Mouse (Mus musculus) lung, postnatal 10 days (tissue): ENCODE data around the gene E2f7.
A peak's percentile ranks its signal among the peaks of the same experiment; 100 is the strongest.

ENCODE experiments used
- DNase-seq: peaks from one replicate; pipeline ENCODE4 v3.0.0; 2021

Gene E2f7

DNA sequence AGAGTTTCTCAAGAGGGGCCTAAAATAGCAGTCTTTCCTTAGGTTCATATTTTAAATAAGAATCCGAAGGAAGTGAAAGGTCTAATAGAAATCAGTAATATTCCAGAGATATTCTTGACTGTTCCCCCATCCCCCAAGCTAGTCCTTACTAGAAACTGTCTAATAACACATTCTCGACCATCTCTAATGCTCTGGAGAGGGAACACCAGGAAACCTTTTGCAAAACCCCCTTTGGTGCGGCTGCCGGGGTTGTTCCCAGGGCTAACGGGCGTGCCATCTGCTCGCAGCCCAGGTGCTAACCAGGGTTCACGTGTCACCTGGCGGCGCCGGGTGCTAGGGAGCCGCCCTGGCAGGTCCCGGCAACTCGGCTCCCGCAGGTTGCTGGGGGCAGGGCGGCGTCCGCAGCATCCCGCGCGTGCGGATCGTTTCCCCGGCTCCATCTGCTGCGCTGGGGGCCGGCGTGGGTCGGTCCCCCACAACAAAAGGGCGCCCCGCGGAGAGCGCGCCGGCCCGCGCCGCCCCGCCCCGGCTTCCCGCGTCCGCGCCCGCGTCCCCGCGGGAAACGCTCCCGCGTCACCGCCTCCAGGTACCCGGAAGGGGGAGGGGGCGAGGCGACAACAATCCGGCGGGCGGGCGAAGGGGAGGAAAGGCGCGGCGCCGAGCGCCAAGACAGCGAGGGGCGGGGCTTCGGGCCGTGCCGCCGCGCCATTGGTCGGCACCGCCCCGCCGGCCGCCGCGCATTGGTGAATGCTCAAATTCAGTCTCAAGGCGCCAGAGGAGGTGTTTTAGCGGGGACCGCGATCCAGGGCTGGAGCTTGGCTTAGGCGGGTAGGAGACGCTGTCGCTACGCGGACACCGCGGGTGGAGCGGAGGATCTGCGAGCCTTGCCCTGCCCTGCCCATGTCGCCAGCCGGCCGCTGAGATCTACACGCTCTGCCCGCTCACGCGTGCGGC lies at the start of gene E2f7:
E2f7 (plus strand) TSS at position 754 of the 954 bp plus-strand sequence.
- peak; percentile 91 for DNase-seq

DNA sequence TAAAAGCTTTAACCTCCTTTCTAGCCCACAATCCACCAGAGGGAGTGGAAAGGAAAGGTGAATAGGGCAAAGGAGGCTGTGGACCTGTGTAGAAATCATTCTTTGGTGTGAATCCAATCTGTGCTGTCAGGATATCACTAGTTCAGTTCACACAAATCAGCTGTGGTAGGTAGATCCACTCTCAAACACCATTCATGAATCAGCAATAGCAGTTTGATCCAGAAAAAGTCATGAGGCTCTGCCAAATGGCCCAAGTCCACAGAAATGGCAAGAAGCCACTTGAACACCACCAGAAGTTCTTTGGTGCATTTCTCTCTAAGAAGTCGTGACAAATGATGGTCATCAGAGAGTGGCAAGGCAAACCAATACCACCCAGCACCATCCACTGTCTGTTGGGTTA lies 44.0 kb upstream of the E2f7 start:
- DNase-seq = no peak

DNA sequence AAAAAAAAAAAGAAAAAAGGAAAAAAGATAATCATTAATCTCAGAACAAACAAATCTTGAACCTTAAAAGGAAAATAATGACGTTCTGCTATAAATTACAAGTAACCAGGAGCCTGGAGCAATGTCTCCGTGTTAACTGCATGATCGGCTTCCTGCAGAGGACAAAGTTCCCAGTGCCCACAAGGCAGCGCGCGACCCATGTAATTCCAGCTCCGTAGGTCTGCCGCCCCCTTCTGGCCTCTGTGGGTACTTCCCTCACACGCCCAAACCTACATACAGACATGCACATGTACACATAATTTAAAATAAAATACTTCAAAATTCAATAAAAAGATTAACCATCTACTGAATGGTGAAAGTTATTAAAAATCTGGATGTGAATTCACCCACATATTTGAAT lies 39.6 kb upstream of the E2f7 start:
- DNase-seq = no peak

- DNase-seq = no peak
These were observed 37.7 kb upstream of the E2f7 start for GRCm38 (mm10) chr10:110707390-110708113.

- no peak for DNase-seq
These were observed 28.4 kb upstream of the E2f7 start for GRCm38 (mm10) chr10:110716887-110717286.

DNA sequence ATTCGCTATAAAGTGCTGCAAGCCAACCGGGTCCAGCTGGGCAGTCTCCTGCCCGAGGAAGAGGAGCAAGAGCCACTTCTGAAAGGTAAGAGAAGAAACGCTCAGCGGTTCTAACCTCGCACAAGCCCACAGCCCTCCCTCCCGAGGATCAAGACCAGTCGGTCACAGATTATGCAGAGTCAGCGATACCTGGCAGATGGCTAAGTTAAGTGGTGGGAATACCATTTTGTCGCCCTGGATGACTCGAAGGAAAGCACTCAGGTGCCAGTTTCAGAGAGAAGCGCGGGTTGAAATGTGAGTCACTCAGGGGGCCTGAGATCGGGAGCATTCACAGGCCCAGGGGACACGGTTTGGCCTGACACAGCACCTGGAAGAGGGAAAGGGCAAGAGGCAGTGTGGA lies 18.8 kb upstream of the E2f7 start:
- no peak for DNase-seq

DNA sequence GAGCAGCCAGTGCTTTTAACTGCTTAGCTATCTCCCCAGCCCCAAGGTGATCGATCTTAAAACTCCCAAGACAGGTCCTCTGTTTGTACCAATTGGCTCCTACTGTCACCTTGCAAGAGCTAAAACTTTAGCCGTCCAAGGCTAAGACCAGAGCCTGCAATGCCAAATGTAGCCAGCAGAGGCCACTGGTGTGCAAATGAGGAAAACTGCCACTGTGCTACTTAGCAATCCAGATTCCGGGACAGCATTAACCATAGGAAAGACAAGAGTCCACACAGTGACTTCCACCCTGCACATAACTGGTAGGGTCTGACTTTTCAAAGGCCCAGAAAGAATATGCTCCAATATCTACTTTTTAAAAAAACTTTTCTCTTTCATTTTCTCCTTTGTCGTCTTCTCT lies 17.4 kb upstream of the E2f7 start:
- peak; percentile 56 for DNase-seq

GRCm38 (mm10) chr10:110733343-110733742 lies 11.9 kb upstream of the E2f7 start:
- peak; percentile 79 for DNase-seq

DNA sequence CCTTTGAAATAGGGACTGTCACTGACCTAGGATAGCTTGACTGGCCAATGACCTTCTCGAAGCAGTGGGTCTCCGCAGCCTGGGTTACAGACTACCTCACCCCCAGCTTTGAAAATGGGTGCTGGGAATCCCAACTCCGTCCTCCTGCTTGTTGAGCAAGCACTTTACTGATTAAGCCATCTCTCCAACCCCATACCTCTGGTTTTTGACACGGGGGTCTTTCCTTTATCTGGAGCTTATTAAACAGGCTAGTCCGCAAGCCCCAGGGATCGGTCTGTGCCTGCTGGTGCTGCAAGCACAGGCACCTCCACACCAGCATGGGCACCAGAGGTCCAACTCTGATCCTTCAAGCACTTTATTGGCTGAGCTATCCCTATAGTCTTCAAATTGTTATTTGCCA lies 1.5 kb upstream of the E2f7 start:
- DNase-seq = no peak

GRCm38 (mm10) chr10:110744120-110744519 lies 1.1 kb upstream of the E2f7 start:
- DNase-seq = no peak

- no peak for DNase-seq
These were observed 397 bp downstream of the E2f7 start for GRCm38 (mm10) chr10:110745640-110746032.

DNA sequence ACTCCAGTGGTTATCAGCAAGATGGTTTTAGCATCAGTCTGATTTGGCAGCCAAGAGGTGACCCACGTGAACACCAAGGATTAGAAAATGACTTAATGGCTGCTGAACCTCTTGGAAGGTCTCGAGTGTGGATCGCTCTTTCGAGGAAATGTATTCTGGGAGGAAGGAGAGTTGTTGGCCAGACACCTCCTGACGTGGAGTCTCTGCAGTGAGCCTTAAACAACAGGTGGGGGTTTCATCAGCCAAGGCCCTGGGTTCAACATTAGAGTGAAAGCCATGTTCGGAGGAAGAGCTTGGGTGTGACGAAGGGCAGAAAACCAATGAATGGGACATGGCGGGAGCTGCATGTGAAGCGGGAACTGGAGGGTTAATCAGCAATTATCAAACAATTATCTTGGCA lies 3.8 kb downstream of the E2f7 start:
- no peak for DNase-seq

DNA sequence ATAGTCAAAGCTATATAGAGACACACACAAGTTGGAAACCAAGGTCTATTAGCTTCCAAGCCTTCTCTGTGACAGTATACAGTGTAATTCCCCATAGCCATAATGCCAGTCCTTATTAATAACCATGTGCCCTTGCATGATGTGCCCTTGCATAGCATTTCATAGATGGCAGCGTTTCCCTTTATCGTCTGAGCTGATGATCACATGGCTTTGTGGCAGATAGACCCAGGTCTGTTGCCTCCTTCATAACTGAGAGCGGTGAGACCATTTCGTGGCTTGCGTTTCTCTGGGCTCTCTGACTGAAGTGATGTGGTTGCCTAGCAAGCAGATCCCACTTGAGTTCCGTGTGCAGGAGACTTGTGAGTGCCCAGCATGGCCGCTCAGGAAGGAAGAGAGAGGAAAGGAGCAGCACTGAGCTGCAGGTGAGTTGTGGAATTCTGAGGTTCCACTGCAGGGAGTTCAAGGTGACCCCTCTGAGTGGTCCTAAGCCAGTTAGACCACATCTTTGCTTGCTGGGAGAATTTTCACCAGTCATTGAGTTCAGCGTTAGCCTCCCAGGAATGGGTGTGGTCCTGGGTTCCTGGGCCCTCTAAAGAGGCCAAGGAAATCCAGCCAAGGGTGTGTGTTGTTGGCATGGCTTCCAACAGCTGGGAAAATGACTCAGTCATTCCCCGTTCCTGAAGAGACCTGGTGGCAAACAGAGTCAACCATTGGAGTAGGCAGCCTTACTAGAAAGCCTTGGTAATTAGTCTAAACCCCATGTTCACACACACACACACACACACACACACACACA lies 4.5 kb downstream of the E2f7 start:
- no peak for DNase-seq

DNA sequence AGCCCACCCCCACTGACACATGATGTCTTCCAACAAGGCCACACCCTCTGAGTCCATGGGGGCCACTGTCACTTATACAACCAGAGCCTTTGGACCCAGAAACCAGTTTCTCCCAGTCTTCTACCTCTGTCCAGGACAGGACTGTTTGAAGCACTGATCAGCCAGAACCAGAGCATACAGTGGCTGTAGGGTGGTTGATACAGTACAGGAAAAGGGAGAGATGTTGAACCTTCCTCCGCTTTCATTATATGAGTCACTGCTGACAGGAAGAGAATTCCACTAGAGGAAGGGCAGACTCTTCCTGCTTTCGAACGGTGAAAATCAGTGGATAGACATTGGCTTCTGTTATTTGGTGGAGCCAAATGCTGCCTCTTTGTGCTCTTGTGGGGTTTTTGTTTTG lies 7.6 kb downstream of the E2f7 start:
- DNase-seq = no peak

- no peak for DNase-seq
These were observed 10.3 kb downstream of the E2f7 start for GRCm38 (mm10) chr10:110755556-110755955.

DNA sequence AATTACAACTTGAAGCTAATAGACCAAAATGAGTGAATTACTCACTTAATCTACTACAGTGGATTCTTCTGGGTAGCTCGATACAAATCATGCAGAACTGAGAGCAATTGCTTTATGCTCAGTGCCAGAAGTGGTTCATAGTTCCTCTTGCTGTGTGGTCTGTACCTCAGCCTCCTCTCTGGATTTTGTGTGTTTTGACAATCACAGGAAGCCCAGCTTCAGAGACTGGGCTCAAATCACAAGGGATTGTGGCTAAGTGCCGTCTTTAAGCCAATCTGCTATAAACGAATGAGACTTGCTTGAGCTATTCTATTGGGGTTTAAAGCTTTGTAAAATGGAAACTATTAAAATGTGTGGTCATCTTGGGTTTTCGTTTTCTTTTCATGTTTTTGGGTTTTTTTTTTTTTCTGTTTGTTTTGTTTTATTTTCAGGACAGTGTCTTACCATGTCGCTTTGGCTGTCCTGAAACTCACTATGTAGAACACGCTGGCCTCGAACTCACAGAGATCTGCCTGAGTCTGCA lies 11.1 kb downstream of the E2f7 start:
- DNase-seq = no peak

- peak; percentile 60 for DNase-seq
These were observed 15.3 kb downstream of the E2f7 start for GRCm38 (mm10) chr10:110760552-110760951.

- DNase-seq = no peak
These were observed 17.1 kb downstream of the E2f7 start for GRCm38 (mm10) chr10:110762134-110762884.

- no peak for DNase-seq
These were observed 18.2 kb downstream of the E2f7 start for GRCm38 (mm10) chr10:110763416-110763815.

DNA sequence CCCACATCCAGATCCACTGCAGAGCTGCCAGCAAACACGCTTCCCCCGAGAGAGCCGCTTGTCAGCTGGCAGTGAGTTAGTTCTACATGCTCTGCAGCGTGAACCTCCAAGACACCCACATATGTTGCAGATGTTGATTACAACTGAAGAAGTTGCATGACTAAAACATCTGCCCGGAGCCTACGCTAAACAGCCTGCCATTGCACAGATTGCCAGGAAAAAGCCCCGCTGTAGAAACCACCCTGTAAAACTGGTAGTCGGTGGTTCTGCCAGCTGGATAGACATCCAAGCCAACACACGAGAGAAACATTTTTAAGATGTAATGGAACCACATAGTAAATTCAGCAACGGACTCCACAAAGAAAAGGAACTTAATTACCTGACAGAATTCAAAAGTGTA lies 24.3 kb downstream of the E2f7 start:
- no peak for DNase-seq

DNA sequence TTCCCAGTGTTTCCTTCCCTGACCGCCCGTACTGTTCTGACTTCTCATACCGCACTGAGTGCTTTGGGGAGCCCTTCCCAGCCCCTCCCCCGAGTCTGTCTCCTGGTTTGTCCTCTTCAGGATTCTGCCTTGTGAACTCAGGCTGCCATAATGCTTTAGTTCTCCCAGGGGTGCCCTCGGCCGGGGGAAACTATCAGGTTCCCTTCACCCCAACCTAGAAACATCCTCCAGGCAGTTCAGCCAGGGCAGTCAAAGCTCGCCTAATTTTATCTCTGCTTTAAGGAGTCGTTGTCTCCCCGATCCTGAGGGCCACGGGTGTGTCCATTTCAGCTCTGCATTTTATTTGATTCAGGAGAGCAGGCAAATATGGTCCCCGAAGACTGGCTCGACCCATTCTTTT lies 28.0 kb downstream of the E2f7 start:
- DNase-seq = no peak

- no peak for DNase-seq
These were observed 28.6 kb downstream of the E2f7 start for GRCm38 (mm10) chr10:110773878-110774277.
